Mouse (Mus musculus) kidney, adult 8-10 months (tissue): ENCODE results near the gene Serpina3n.
A peak's percentile ranks its signal among the peaks of the same experiment; 100 is the strongest.
"Not testable (repeated sequence)": the region's sequence is repeated elsewhere in the genome, so short reads cannot be mapped to it uniquely, and the experiment has no call there.

Experiments used
- DNase-seq, 2 experiments: peaks; one replicate each; pipeline ENCODE4 v3.0.0; 2022

The Serpina3n gene

GRCm38 (mm10) chr12:104433951-104434735, 27.6 kb downstream of the Serpina3n start:
- DNase-seq: peak in 1 of 2 experiments; percentile 24

- DNase-seq: peak; percentile 56 to 87
These were observed 33.7 kb downstream of the Serpina3n start for GRCm38 (mm10) chr12:104440087-104440760.

- DNase-seq: no peak
These were observed 37.2 kb downstream of the Serpina3n start for GRCm38 (mm10) chr12:104443716-104444115.

- not testable (repeated sequence) for DNase-seq
These were observed 40.5 kb downstream of the Serpina3n start for GRCm38 (mm10) chr12:104447056-104447455.

GRCm38 (mm10) chr12:104448099-104448498, 41.6 kb downstream of the Serpina3n start:
- peak in 1 of 2 experiments; percentile 58 for DNase-seq

GRCm38 (mm10) chr12:104450257-104450656, 43.7 kb downstream of the Serpina3n start:
- DNase-seq: no peak

GRCm38 (mm10) chr12:104453002-104453401, 46.5 kb downstream of the Serpina3n start:
- no peak for DNase-seq

- no peak for DNase-seq
These were observed 52.8 kb downstream of the Serpina3n start for GRCm38 (mm10) chr12:104459377-104459776.

- DNase-seq: no peak
These were observed 54.8 kb downstream of the Serpina3n start for GRCm38 (mm10) chr12:104461372-104461771.
